Mouse (Mus musculus): ENCODE results near the gene Cpz.

DNA sequence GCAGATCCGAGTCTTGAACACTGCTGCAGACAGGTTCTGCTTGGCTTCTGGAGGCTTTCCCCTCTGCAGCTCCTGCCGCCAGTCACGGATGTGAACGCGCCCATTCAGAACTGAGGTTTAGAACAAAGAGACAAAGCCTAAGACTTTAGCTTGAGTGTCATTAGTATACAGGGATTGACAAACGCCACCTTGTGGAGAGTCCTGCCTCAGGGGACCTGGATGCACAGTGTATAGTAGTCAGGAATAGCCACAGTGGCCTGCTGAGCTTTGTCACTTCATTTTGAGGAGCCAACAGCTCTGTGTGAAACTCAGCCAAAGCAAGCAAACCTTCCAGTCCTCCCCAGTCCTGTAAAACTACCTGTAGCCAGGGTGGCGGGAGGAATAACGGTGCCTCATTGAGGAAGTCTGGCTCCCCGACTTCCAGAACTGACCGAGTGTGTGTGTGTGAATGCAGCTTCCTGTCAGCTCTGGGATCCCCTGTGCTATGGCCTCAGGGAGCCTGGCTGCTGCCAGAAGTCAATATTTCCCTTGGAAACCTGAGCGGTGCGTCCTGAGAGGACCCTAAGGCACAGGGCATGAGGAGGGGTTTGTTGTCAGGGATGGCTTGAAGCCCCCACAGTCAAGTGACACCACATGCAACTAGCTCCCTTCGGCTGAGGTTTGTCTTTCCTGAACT is 32.6 kb upstream of the Cpz start:
- TF ChIP-seq CTCF (conservative IDR thresholded peaks at IDR 0.05; ENCODE audit: low read length) (peak; percentile 38), NANOG (IDR thresholded peaks at IDR 0.05; ENCODE audit: borderline replicate concordance, low read length) (no peak), POU5F1 (IDR thresholded peaks at IDR 0.05; ENCODE audit: borderline replicate concordance, low read length) (no peak)
